Mouse (Mus musculus) C2C12 (cell line): ENCODE measurements around the gene Oaz2.

ENCODE experiments used
- CEBPB ChIP-seq: IDR thresholded peaks from one replicate; pipeline ENCODE4 v1.6.1; 2011; ENCODE audit warnings: low read depth, mild to moderate bottlenecking, control low read depth, moderate library complexity
- CTCF ChIP-seq: IDR thresholded peaks from one replicate; pipeline ENCODE4 v1.5.1; 2011; ENCODE audit not compliant: control insufficient read depth, insufficient read depth, insufficient read length
- FOSL1 ChIP-seq: IDR thresholded peaks from one replicate; pipeline ENCODE4 v1.8.0; 2011; ENCODE audit warnings: mild to moderate bottlenecking, low read length; ENCODE audit not compliant: poor library complexity, insufficient read depth, severe bottlenecking
- MAX ChIP-seq: IDR thresholded peaks from one replicate; pipeline ENCODE4 v1.6.1; 2011; ENCODE audit warnings: mild to moderate bottlenecking, control low read depth
- MYOD1 ChIP-seq: IDR thresholded peaks from one replicate; pipeline ENCODE4 v1.6.1; 2011; ENCODE audit warnings: low read depth; ENCODE audit not compliant: control insufficient read depth, insufficient read length
- MYOG ChIP-seq: IDR thresholded peaks from one replicate; pipeline ENCODE4 v1.6.1; 2011; ENCODE audit not compliant: control insufficient read depth, insufficient read length; ENCODE audit errors: extremely low read depth
- USF1 ChIP-seq: IDR thresholded peaks from one replicate; pipeline ENCODE4 v1.6.1; 2011; ENCODE audit warnings: low read depth, mild to moderate bottlenecking, control low read depth, moderate library complexity

- TF ChIP-seq MYOD1 (no peak), CTCF (no peak), MAX (no peak), MYOG (no peak), USF1 (no peak), CEBPB (no peak), FOSL1 (no peak)
Observed at GRCm38 (mm10) chr9:65703926-65704595, 36.3 kb downstream of the Oaz2 start.
